Mouse (Mus musculus) heart, adult 10 weeks (tissue): ENCODE measurements around the gene BC048403. TPM values are rescaled to one million over a fixed set of nuclear protein-coding genes. Genes with fewer than 3 reads are reported as not detected.

ENCODE experiments used
- polyA plus RNA-seq: library from polyadenylated mRNA; stranded (reverse); fragments of 350-450 nt; fragmentation: Illumina TruSeq; extraction: RNeasy Lipid Tissue Mini Kit (QIAGEN cat#74804); gene quantifications from one replicate; pipeline ENCODE4 v1.2.3, GENCODE M21; 2014; ENCODE audit warnings: low read depth, low replicate concordance

The BC048403 gene
- polyA plus RNA-seq: 2.1 TPM

GRCm38 (mm10) chr10:121739548-121740505 lies at the start of gene BC048403:
BC048403 (plus strand) TSS chr10:121739937.

Other genes starting within 250 kb of the BC048403 start
- gene Tbk1, start 153.2 kb upstream of the BC048403 start, polyA plus RNA-seq: 20.7 TPM
- gene Xpot, start 113.6 kb upstream of the BC048403 start, polyA plus RNA-seq: 33.3 TPM
- not detected for gene D930020B18Rik, start 98.3 kb upstream of the BC048403 start, polyA plus RNA-seq